Mouse (Mus musculus) midbrain, embryonic 11.5 days (tissue): ENCODE measurements at regions not wholly inside any gene's neighbourhood (a gene's known extent, or its start where the extent isn't known, plus 50 kb on each side); places are given as distances from the start of the nearest gene placed in this dataset.

Experiments
- ATAC-seq: fragments of 200-750 bp; cut with Nextera tagmentation; 2 replicates; pipeline ENCODE4 v1.8.0; 2017; ENCODE audit warnings: moderate TSS enrichment, moderate library complexity; ENCODE audit not compliant: low FRiP score
- DNase-seq: peaks from one replicate; pipeline ENCODE4 v3.0.0; 2015; ENCODE audit warnings: low spot score; ENCODE audit errors: missing footprints
- H3K27ac ChIP-seq: fragments of 300-500 bp; sonication (generic); 2 replicates; pipeline ENCODE4 v1.5.1; 2014; ENCODE audit warnings: low read depth, low read length
- H3K27me3 ChIP-seq: fragments of 300-500 bp; sonication (generic); 2 replicates; pipeline ENCODE4 v1.6.1; 2014; ENCODE audit warnings: mild to moderate bottlenecking, low read length, moderate library complexity, mixed read lengths; ENCODE audit not compliant: control insufficient read depth, insufficient read depth
- H3K36me3 ChIP-seq: fragments of 300-500 bp; sonication (generic); 2 replicates; pipeline ENCODE4 v1.6.1; 2014; ENCODE audit warnings: mild to moderate bottlenecking, low read length, moderate library complexity, mixed read lengths; ENCODE audit not compliant: control insufficient read depth, insufficient read depth
- H3K4me1 ChIP-seq: fragments of 300-500 bp; sonication (generic); 2 replicates; pipeline ENCODE4 v1.6.1; 2014; ENCODE audit warnings: low read length; ENCODE audit not compliant: control insufficient read depth, insufficient read depth
- H3K4me2 ChIP-seq: fragments of 300-500 bp; sonication (generic); 2 replicates; pipeline ENCODE4 v1.6.1; 2014; ENCODE audit warnings: mild to moderate bottlenecking, moderate library complexity
- H3K4me3 ChIP-seq: fragments of 300-500 bp; sonication (generic); 2 replicates; pipeline ENCODE4 v1.5.1; 2014; ENCODE audit warnings: low read depth, low read length
- H3K9ac ChIP-seq: fragments of 300-500 bp; sonication (generic); 2 replicates; pipeline ENCODE4 v1.6.1; 2014; ENCODE audit warnings: low read length
- H3K9me3 ChIP-seq: fragments of 300-500 bp; sonication (generic); 2 replicates; pipeline ENCODE4 v1.6.1; 2016; ENCODE audit warnings: low read length; ENCODE audit not compliant: control insufficient read depth
- WGBS: fragments of 180-500 bp; shearing (Covaris S2); extraction: QIAGEN DNeasy Blood & Tissue Kit; methylation state at CpG from one replicate; pipeline ENCODE4 v1.1.7; 2014; 5-methylcytosine and 5-hydroxymethylcytosine counted together

DNA sequence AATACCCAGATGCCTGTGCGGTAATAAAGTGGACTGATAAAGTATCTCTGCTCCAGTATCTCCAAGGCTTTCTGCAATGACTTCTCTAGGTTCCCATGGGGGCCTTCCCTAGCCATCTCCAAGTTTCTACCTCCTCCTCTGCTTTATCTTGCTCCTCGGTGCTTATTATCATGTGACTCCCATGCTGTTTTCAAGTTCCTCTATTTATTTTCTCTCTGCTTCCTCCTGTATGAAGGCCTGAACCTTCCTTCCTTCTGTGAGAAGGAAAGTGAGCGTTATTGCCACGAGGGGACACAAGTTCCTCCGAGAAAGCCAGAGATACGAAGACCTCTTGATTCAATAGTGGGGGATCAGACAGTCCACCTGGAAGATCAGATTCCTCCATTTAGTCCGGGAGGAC lies 77.4 kb upstream of the Pkdcc start:
- H3K27ac ChIP-seq = no peak overlapping the region
- no peaks in the 10 kb centered on the region for H3K9me3 ChIP-seq
- H3K9ac ChIP-seq = no peak overlapping the region
- no peak overlapping the region for H3K4me2 ChIP-seq
- WGBS = 88% methylated on average over 7 of the region's 7 CpGs
- ATAC-seq (no peak), DNase-seq (no peak)
- H3K36me3 ChIP-seq = no peaks in the 10 kb centered on the region
- no peaks in the 10 kb centered on the region for H3K4me1 ChIP-seq
- no peaks in the 10 kb centered on the region for H3K27me3 ChIP-seq
- no peak overlapping the region for H3K4me3 ChIP-seq

DNA sequence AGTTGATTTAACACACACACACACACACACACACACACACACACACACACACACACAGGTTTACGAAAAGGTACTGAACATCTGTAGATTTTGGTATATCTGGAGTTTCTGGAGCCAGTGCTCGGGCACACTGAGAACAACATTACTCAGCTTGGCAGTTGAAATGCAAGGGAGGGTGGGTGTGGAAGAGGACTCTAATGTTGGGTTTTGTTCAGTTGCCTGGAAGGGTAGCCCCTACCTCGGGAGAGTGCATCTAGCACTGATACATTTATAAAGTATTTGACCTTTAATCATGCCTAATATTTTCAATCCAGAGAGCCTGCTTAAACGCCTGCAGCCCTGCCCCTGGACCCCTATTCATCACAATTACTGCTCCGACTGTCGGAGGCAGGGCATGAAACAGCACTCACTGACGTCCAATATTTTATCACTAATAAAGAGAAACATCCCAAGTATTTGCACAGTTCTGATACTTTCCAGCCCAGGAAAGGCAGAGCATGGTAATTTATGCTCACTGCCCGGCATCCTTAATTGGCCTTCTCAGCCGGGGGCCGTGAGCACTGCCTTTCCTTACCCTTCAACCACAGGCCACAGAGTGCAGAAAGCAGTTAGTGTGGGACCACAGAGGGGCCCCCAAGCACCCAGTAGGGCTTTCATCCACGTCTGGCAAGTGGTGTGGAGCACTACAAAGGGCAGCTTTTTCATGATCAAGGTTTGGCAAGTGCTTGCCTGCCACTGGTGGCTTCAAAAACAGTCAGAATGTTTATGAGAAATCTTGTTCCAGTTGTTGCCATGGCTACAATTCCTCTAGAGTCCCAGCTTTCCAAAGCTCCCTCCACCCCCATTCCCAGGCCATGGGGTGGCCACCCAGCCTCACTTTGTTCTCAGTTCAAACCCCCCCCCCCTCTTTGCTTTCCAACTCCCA lies 76.3 kb upstream of the Pkdcc start:
- no peak overlapping the region for H3K27ac ChIP-seq
- no peak overlapping the region for H3K4me3 ChIP-seq
- no peaks in the 10 kb centered on the region for H3K9me3 ChIP-seq
- WGBS = 42% methylated on average over 11 of the region's 11 CpGs
- H3K9ac ChIP-seq = no peak overlapping the region
- ATAC-seq = no peak
- no peak for DNase-seq
- H3K4me1 ChIP-seq = no peaks in the 10 kb centered on the region
- H3K27me3 ChIP-seq = no peaks in the 10 kb centered on the region
- H3K4me2 ChIP-seq = no peak overlapping the region
- H3K36me3 ChIP-seq = no peaks in the 10 kb centered on the region

DNA sequence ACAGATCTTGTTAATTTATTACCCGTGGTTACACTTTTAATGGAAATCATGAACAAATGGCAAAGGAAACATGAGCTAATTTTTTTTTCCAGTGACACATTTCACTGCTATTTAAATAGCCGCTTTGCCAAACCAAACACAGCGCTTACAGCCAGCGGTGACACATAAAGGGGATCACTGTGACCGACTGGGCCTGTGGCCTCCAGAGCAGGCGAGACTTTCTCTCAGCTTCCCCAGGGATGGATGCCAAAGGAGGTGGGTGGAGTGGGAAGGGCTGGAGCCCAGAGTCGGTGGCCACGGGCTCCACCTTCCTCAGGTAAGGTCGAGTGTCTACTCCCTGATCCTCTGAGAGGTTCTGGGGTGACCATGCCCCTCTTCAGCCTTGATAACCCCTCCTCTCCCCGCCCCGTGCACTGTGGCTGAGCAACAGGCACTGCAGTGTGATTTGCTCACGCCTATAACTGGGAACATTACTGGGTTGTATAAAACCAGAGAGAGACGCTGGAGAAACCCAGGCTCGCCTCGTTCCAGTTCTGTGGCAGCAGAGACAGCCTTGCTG lies 66.6 kb upstream of the Pkdcc start:
- Histone ChIP-seq H3K4me1 (no peaks in the 10 kb centered on the region), H3K4me2 (no peak overlapping the region), H3K27ac (no peak overlapping the region), H3K27me3 (no peaks in the 10 kb centered on the region), H3K9me3 (no peaks in the 10 kb centered on the region), H3K4me3 (no peak overlapping the region), H3K36me3 (no peaks in the 10 kb centered on the region), H3K9ac (no peak overlapping the region)
- ATAC-seq (no peak), DNase-seq (no peak)
- 89% methylated on average over 15 of the region's 15 CpGs for WGBS

DNA sequence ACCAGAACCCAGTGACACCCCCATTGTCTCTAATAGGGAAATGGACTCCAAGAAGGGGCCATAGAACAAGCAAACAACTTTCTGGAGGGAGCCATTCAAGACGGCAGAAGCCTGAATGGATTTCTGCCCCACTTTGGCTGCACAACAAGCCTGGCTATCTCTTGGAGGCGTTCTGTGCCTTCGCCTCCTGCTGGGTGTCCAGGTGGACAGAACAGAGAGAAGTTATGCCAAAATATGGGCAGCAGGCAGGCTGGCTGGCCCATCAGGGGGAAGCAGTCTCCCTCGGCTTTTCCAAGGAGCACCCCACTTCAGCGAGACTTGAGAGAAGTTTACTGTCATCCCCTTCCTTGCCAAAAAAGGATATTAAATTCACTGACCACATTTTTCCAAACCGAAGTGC lies 65.8 kb upstream of the Pkdcc start:
- ATAC-seq = no peak
- no peak overlapping the region for H3K9ac ChIP-seq

DNA sequence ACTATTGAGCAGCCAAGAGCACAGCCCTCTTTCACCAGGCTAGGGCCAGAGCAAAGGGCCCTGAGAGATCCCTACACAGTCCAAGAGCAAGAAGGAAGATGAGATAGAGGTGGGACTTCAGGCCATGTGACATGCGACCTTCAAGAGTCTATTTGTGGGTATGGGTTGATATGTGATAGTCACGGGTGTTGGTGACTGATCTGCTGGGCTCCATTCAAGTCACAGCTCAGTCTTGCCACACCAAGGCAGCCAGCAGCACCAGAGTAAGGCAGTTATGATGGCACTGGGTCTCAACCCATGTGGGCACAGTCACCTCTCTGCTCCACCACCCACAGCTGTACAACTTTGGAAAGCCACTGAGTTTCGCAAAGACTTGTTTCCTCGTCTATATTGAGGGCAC lies 60.0 kb upstream of the Pkdcc start:
- 87% methylated on average over 4 of the region's 4 CpGs for WGBS
- H3K27me3 ChIP-seq = no peaks in the 10 kb centered on the region
- H3K4me1 ChIP-seq = no peaks in the 10 kb centered on the region
- H3K4me3 ChIP-seq = no peak overlapping the region
- H3K36me3 ChIP-seq = no peaks in the 10 kb centered on the region
- no peak overlapping the region for H3K9ac ChIP-seq
- ATAC-seq (no peak), DNase-seq (no peak)
- H3K4me2 ChIP-seq = no peak overlapping the region
- no peak overlapping the region for H3K27ac ChIP-seq
- H3K9me3 ChIP-seq = no peaks in the 10 kb centered on the region

More for the DNA sequence above, 65.8 kb upstream of the Pkdcc start:
- no peaks in the 10 kb centered on the region for H3K4me1 ChIP-seq
- no peaks in the 10 kb centered on the region for H3K27me3 ChIP-seq
- WGBS = 85% methylated on average over 6 of the region's 6 CpGs
- H3K4me3 ChIP-seq = no peak overlapping the region
- no peaks in the 10 kb centered on the region for H3K9me3 ChIP-seq
- no peaks in the 10 kb centered on the region for H3K36me3 ChIP-seq
- H3K27ac ChIP-seq = no peak overlapping the region
- no peak for DNase-seq
- no peak overlapping the region for H3K4me2 ChIP-seq

DNA sequence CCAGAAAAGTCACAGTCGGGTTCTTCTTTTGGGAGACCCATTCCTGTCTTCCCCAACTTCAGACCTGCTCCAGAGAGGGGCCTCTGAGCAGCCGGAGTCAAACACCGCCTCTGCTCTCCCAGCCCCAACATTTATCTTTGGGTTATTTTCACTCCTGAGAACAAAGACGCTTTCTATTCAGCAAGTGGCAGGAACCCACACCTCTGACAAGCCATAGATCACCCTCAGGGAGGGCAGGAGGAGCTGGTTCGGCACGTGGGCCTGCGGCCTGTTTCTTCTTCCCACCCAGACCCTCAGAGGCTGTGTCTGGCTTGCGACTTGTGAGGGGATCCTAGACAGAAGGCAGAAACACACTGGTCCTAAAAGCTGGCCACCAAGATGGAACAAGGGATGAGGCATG lies 58.4 kb upstream of the Pkdcc start:
- Histone ChIP-seq H3K27me3 (no peaks in the 10 kb centered on the region), H3K9me3 (no peaks in the 10 kb centered on the region), H3K9ac (no peak overlapping the region), H3K4me2 (no peak overlapping the region), H3K36me3 (no peaks in the 10 kb centered on the region), H3K4me1 (no peaks in the 10 kb centered on the region), H3K4me3 (no peak overlapping the region), H3K27ac (no peak overlapping the region)
- ATAC-seq (no peak), DNase-seq (no peak)
- 80% methylated on average over 8 of the region's 8 CpGs for WGBS

DNA sequence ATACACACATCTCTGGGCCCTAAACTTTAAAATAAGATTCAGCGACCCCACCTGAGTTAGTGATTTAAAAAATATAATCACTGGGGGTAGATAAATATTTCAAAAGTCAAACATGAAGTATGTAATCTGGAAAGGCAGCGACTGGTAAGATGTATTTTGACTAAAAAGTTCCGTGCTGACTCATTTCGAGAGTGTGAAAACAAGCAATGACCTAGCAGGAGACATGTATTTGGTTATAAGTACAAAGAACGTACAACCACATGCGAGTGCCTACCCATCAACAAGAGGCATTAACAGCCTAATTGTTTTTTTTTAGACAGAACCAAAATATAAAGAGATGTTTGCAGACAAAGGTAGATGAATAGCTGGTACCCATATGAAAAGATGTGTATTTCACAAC lies 57.0 kb upstream of the Pkdcc start:
- Histone ChIP-seq H3K4me2 (no peak overlapping the region), H3K4me3 (no peak overlapping the region), H3K27ac (no peak overlapping the region), H3K9me3 (no peaks in the 10 kb centered on the region), H3K4me1 (no peaks in the 10 kb centered on the region), H3K36me3 (no peaks in the 10 kb centered on the region), H3K27me3 (no peaks in the 10 kb centered on the region), H3K9ac (no peak overlapping the region)
- DNase-seq (no peak), ATAC-seq (no peak)
- 88% methylated on average over 6 of the region's 6 CpGs for WGBS

DNA sequence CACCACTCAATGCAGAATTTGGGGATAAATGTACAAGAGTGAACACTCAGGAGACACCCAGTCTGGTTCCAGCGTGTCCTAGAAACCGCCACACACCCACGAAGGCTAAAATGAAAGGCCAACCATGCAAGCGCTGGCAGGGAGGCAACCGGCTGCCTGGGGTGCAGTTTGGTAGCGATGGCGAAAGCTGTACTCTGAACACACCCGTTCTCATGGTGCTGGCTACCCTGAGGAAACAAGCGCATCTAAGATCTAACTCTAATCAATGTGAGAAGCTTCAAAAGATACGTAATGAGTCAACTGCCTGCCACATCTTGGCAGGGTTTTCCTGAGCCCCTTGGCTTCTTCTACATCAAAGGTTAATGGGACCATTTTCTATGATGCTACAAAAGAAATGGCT lies 56.4 kb upstream of the Pkdcc start:
- Histone ChIP-seq H3K4me1 (no peaks in the 10 kb centered on the region), H3K9me3 (no peaks in the 10 kb centered on the region), H3K4me3 (no peak overlapping the region), H3K27ac (no peak overlapping the region), H3K27me3 (no peaks in the 10 kb centered on the region), H3K9ac (no peak overlapping the region), H3K36me3 (no peaks in the 10 kb centered on the region), H3K4me2 (no peak overlapping the region)
- DNase-seq = no peak
- WGBS = 92% methylated on average over 10 of the region's 10 CpGs
- no peak for ATAC-seq

DNA sequence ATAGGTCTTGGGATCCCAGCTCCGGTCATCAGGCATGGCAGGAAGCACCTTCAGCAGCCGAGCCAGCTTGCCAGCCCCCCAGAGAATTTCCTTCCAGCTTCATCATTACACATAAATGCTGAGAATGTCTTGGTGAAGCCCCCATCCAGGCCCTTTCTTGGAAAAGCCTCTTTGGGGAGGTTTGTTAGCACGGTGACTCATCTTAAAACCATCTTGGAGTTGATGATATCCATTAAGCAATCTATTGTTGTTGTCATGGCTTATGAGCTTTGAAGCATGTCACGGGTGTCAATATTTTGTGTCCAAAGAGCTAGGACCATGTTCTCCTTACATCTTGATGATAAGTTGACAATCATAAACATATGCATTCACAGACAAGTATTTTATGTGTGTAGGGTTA lies 55.5 kb upstream of the Pkdcc start:
- Histone ChIP-seq H3K9ac (no peak overlapping the region), H3K36me3 (no peaks in the 10 kb centered on the region), H3K4me3 (no peak overlapping the region), H3K9me3 (no peaks in the 10 kb centered on the region), H3K4me2 (no peak overlapping the region), H3K27ac (no peak overlapping the region), H3K27me3 (no peaks in the 10 kb centered on the region), H3K4me1 (no peaks in the 10 kb centered on the region)
- 85% methylated on average over 4 of the region's 4 CpGs for WGBS
- ATAC-seq = no peak
- DNase-seq = no peak
